20 mouse cellular contexts compared by ENCODE assay signal in genomic region chr5:41419121-41419874, GRCm38 (mm10).
DNase-seq lines count a peak whose midpoint lies in the region; ATAC-seq and TF ChIP-seq lines count a peak whose summit lies in the region.
"Had no signal": no experiment of that assay in that cellular context is flagged by ENCODE, and none has a peak within 500 bp of the region (broad histone marks: within the 10 kb centered on the region; RNA-seq: fewer than 3 reads in every experiment).

No protein-coding gene starts in this region.

- no peaks in the 10 kb centered on the region for H3K9me3 ChIP-seq in limb, embryonic 14.5 days (ENCODE audit: control insufficient read depth, low read length)
- H3K9me3 ChIP-seq: hindbrain, embryonic 12.5 days; limb, embryonic 12.5 days; liver, embryonic 13.5 days; lung, embryonic 15.5 days had no signal

- H3K4me1 ChIP-seq in limb, embryonic 14.5 days (ENCODE audit: control insufficient read depth, insufficient read depth, low read length): peaks cover 7% of the 10 kb centered on the region; the same call in 1 of the 2 replicates
- H3K4me1 ChIP-seq: hindbrain, embryonic 12.5 days; limb, embryonic 12.5 days; liver, embryonic 13.5 days; lung, embryonic 15.5 days had no signal

- no peak for TF ChIP-seq POLR2A in limb, embryonic 14.5 days (IDR thresholded peaks at IDR 0.05; ENCODE audit: borderline replicate concordance, extremely low read depth, insufficient read depth, insufficient read length)

- H3K27me3 ChIP-seq in limb, embryonic 14.5 days (ENCODE audit: control insufficient read depth, insufficient read depth, low read length): no peaks in the 10 kb centered on the region
- H3K27me3 ChIP-seq: hindbrain, embryonic 12.5 days; limb, embryonic 12.5 days; liver, embryonic 13.5 days; lung, embryonic 15.5 days had no signal

- H3K4me3 ChIP-seq in gastrocnemius, adult 2 months: no peak overlapping the region
- no peak overlapping the region for H3K4me3 ChIP-seq in limb, embryonic 14.5 days (replicated peaks; ENCODE audit: low read length)
- H3K4me3 ChIP-seq: hindbrain, embryonic 12.5 days; limb, embryonic 12.5 days; liver, embryonic 13.5 days; lung, embryonic 15.5 days had no signal

- H3K36me3 ChIP-seq in limb, embryonic 14.5 days (ENCODE audit: control insufficient read depth, insufficient read depth, low read length): no peaks in the 10 kb centered on the region
- H3K36me3 ChIP-seq: hindbrain, embryonic 12.5 days; limb, embryonic 12.5 days; liver, embryonic 13.5 days; lung, embryonic 15.5 days had no signal

- peak; percentile 57; the same call in 1 of the 2 replicates for ATAC-seq in limb, embryonic 14.5 days (ENCODE audit: low FRiP score, low read depth)

- peak; percentile 60 for DNase-seq in gastrocnemius, adult 2 months
- no peak for DNase-seq in gastrocnemius, postnatal 10 days
- peak; percentile 28 for DNase-seq in urinary bladder, postnatal 14 days (ENCODE audit: low spot score)
- no peak for DNase-seq in urinary bladder, postnatal 4 days (ENCODE audit: low spot score in 2 of 2)
- peak; percentile 1 for DNase-seq in R1 (ENCODE audit: low read depth, low spot score)
- peak; percentile 43 for DNase-seq in limb, embryonic 14.5 days (ENCODE audit: low spot score)
- no peak for DNase-seq in layer of hippocampus, postnatal 25 days (ENCODE audit: extremely low spot score in 1 of 2, low spot score in 1 of 2)
- no peak for DNase-seq in cerebellum, postnatal 10 days
- DNase-seq: adrenal gland, postnatal 14 days; B cell, adult 2 months; cerebellum, adult 9-10 months; kidney, adult 18-20 months; liver, embryonic 13.5 days; thymus, adult 2 months had no signal

- intact Hi-C loops in gastrocnemius, adult 2 months (cut with DNase I): no loop called here

- no peak overlapping the region for H3K9ac ChIP-seq in limb, embryonic 14.5 days (ENCODE audit: low read depth, low read length, severe bottlenecking)
- H3K9ac ChIP-seq: hindbrain, embryonic 12.5 days; limb, embryonic 12.5 days; liver, embryonic 13.5 days; lung, embryonic 15.5 days had no signal

- WGBS in limb, embryonic 14.5 days: 38% methylated on average over 6 of the region's 6 CpGs

- TF ChIP-seq CTCF in gastrocnemius, adult 2 months (IDR thresholded peaks at IDR 0.05): no peak

- 0 out of 2 replicates have a peak overlapping the region, but pooled peaks have one; percentile 24 for H3K27ac ChIP-seq in gastrocnemius, adult 2 months
- H3K27ac ChIP-seq in limb, embryonic 14.5 days (replicated peaks; ENCODE audit: low read depth, low read length): no peak overlapping the region
- H3K27ac ChIP-seq: hindbrain, embryonic 12.5 days; kidney, postnatal 0 days; limb, embryonic 12.5 days; liver, embryonic 13.5 days; lung, embryonic 15.5 days; stomach, postnatal 0 days had no signal

- H3K4me2 ChIP-seq in limb, embryonic 14.5 days (replicated peaks; ENCODE audit: low read depth, low read length, severe bottlenecking): no peak overlapping the region
- H3K4me2 ChIP-seq: hindbrain, embryonic 12.5 days; limb, embryonic 12.5 days; liver, embryonic 13.5 days; lung, embryonic 15.5 days; midbrain, embryonic 11.5 days had no signal

Comparison
In these comparisons a context has a peak if more than half of its experiments do, and no peak if none do; other contexts are left out.
1. DNase-seq: peak in gastrocnemius, adult 2 months (single experiment), urinary bladder, postnatal 14 days (single experiment), R1 (single experiment) and limb, embryonic 14.5 days (single experiment); none in gastrocnemius, postnatal 10 days (single experiment), urinary bladder, postnatal 4 days (0 of 2), layer of hippocampus, postnatal 25 days (0 of 2) and cerebellum, postnatal 10 days (0 of 2).